Mouse (Mus musculus) liver, adult 2 months (tissue): ENCODE data around the gene She.

Source experiments
- CTCF ChIP-seq: fragments of 200-500 bp; IDR thresholded peaks from 2 replicates; pipeline ENCODE4 v1.5.1; 2011; ENCODE audit warnings: low read depth, low read length, control low read depth
- POLR2A ChIP-seq: fragments of 200-500 bp; IDR thresholded peaks from 2 replicates; pipeline ENCODE4 v1.6.1; 2011; ENCODE audit warnings: low read length, control low read depth; ENCODE audit not compliant: insufficient read depth; ENCODE audit errors: extremely low read depth

DNA sequence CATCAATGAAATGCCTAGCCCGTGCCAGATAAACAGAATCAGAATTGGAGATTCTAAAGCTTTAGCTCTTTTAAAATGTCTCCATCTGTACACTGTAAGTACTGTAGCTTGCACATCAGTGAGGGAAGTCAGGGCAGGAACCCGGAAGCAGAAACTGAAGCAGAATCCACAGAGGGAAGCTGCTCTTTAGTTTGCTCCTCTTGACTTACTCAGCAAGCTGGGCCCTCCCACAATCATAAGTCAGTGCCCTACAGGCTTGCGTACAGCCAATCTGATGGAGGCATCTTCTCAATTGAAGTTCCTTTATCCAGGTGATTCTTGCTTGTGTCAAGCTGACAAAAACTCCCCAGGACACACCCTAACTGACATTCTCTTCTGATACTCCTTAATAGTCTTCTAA is 24.0 kb upstream of the She start:
- TF ChIP-seq POLR2A (no peak), CTCF (no peak)
